Mouse (Mus musculus) lung, adult 2 months (tissue): Measurements from ENCODE around the gene Cd72.

ENCODE experiments used
- CTCF ChIP-seq: fragments of 200-500 bp; IDR thresholded peaks from 2 replicates; pipeline ENCODE4 v1.5.1; 2011; ENCODE audit warnings: mild to moderate bottlenecking, low read length, control low read depth; ENCODE audit not compliant: insufficient read depth
- POLR2A ChIP-seq: fragments of 200-500 bp; IDR thresholded peaks from 2 replicates; pipeline ENCODE4 v1.6.1; 2011; ENCODE audit warnings: low read depth, mild to moderate bottlenecking, control low read depth, low read length, borderline replicate concordance; ENCODE audit errors: extremely low read depth

GRCm38 (mm10) chr4:43447251-43447650 is 7.2 kb downstream of the Cd72 start:
- no peak for TF ChIP-seq POLR2A
- TF ChIP-seq CTCF: no peak
